Mouse (Mus musculus): ENCODE measurements around the gene Il16. TPM values are rescaled to one million over a fixed set of nuclear protein-coding genes. Genes with fewer than 3 reads are reported as not detected.

The Il16 gene
- polyA plus RNA-seq, 1 experiment from 2014 or later, result 1.5 TPM

- no peak overlapping the region for H3K27ac ChIP-seq
- H3K4me1 ChIP-seq, result 0 out of 2 replicates have a peak, but pooled peaks cover 8% of the 10 kb centered on the region
- WGBS, result 68% methylated on average over 6 of the region's 6 CpGs
- ATAC-seq (ENCODE audit: low FRiP score, low read depth), result no peak
- 0 out of 2 replicates have a peak overlapping the region, but pooled peaks have one; percentile 7 for H3K4me3 ChIP-seq
- H3K4me2 ChIP-seq (replicated peaks), result peak overlapping the region; percentile 66
- H3K9ac ChIP-seq, result no peak overlapping the region
- no peaks in the 10 kb centered on the region for H3K36me3 ChIP-seq
- H3K27me3 ChIP-seq (replicated peaks), result no peaks in the 10 kb centered on the region
- H3K9me3 ChIP-seq, result no peaks in the 10 kb centered on the region
These were observed 112.8 kb downstream of the Il16 start for GRCm38 (mm10) chr7:83632682-83633120.

GRCm38 (mm10) chr7:83631828-83632681 is 113.5 kb downstream of the Il16 start, which contains the start of gene Stard5:
Gene Stard5, plus strand, starts transcription at chr7:83631959.
- Histone ChIP-seq H3K27me3 (replicated peaks) (no peaks in the 10 kb centered on the region), H3K4me3 (peak within 1 kb of the TSS; percentile 51), H3K9me3 (no peaks in the 10 kb centered on the region), H3K36me3 (no peaks in the 10 kb centered on the region), H3K4me1 (0 out of 2 replicates have a peak, but pooled peaks cover 8% of the 10 kb centered on the region), H3K27ac (no peak within 1 kb of the TSS), H3K4me2 (replicated peaks) (peak within 1 kb of the TSS; percentile 66), H3K9ac (peak within 1 kb of the TSS; percentile 47)
- ATAC-seq (ENCODE audit: low FRiP score, low read depth), result peak; percentile 98
- 1% methylated on average over 35 of the region's 35 CpGs for WGBS

GRCm38 (mm10) chr7:83631073-83631827 is 114.3 kb downstream of the Il16 start:
- H3K27ac ChIP-seq, result no peak overlapping the region

GRCm38 (mm10) chr7:83627369-83627768 is 118.2 kb downstream of the Il16 start:
- WGBS, result 92% methylated on average over 4 of the region's 4 CpGs
- ATAC-seq (ENCODE audit: low FRiP score, low read depth), result no peak
- Histone ChIP-seq H3K27me3 (replicated peaks) (no peaks in the 10 kb centered on the region), H3K27ac (no peak overlapping the region), H3K9me3 (no peaks in the 10 kb centered on the region), H3K4me3 (no peak overlapping the region), H3K4me2 (replicated peaks) (no peak overlapping the region), H3K9ac (no peak overlapping the region), H3K36me3 (no peaks in the 10 kb centered on the region), H3K4me1 (0 out of 2 replicates have a peak, but pooled peaks cover 8% of the 10 kb centered on the region)

More at GRCm38 (mm10) chr7:83631073-83631827, 114.3 kb downstream of the Il16 start:
- Histone ChIP-seq H3K4me3 (peak overlapping the region; percentile 51), H3K4me1 (0 out of 2 replicates have a peak, but pooled peaks cover 8% of the 10 kb centered on the region), H3K9me3 (no peaks in the 10 kb centered on the region), H3K27me3 (replicated peaks) (no peaks in the 10 kb centered on the region), H3K9ac (peak overlapping the region; percentile 47), H3K4me2 (replicated peaks) (peak overlapping the region; percentile 66), H3K36me3 (no peaks in the 10 kb centered on the region)
- ATAC-seq (ENCODE audit: low FRiP score, low read depth), result no peak; the same call in 1 of the 2 replicates
- WGBS, result 18% methylated on average over 11 of the region's 11 CpGs

GRCm38 (mm10) chr7:83626557-83627257 is 118.8 kb downstream of the Il16 start:
- H3K9ac ChIP-seq, result no peak overlapping the region
- no peak for ATAC-seq (ENCODE audit: low FRiP score, low read depth)
- H3K9me3 ChIP-seq, result no peaks in the 10 kb centered on the region
- H3K27ac ChIP-seq, result no peak overlapping the region
- WGBS, result 82% methylated on average over 8 of the region's 8 CpGs
- no peaks in the 10 kb centered on the region for H3K36me3 ChIP-seq
- no peaks in the 10 kb centered on the region for H3K27me3 ChIP-seq (replicated peaks)
- H3K4me3 ChIP-seq, result no peak overlapping the region
- no peak overlapping the region for H3K4me2 ChIP-seq (replicated peaks)
- H3K4me1 ChIP-seq, result 0 out of 2 replicates have a peak, but pooled peaks cover 8% of the 10 kb centered on the region

GRCm38 (mm10) chr7:83624065-83624464 is 121.5 kb downstream of the Il16 start:
- WGBS, result 84% methylated on average over 1 of the region's 1 CpGs
- no peak for ATAC-seq (ENCODE audit: low FRiP score, low read depth)
- no peak overlapping the region for H3K9ac ChIP-seq
- H3K27ac ChIP-seq, result no peak overlapping the region
- H3K9me3 ChIP-seq, result no peaks in the 10 kb centered on the region
- no peaks in the 10 kb centered on the region for H3K4me1 ChIP-seq
- H3K36me3 ChIP-seq, result no peaks in the 10 kb centered on the region
- H3K4me3 ChIP-seq, result no peak overlapping the region
- H3K27me3 ChIP-seq (replicated peaks), result no peaks in the 10 kb centered on the region
- no peak overlapping the region for H3K4me2 ChIP-seq (replicated peaks)

GRCm38 (mm10) chr7:83622582-83622981 is 122.9 kb downstream of the Il16 start:
- 92% methylated on average over 6 of the region's 6 CpGs for WGBS
- H3K36me3 ChIP-seq, result no peaks in the 10 kb centered on the region
- no peak overlapping the region for H3K9ac ChIP-seq
- H3K4me2 ChIP-seq (replicated peaks), result no peak overlapping the region
- no peak for ATAC-seq (ENCODE audit: low FRiP score, low read depth)
- H3K9me3 ChIP-seq, result no peaks in the 10 kb centered on the region
- no peak overlapping the region for H3K27ac ChIP-seq
- H3K27me3 ChIP-seq (replicated peaks), result no peaks in the 10 kb centered on the region
- H3K4me3 ChIP-seq, result no peak overlapping the region
- H3K4me1 ChIP-seq, result 0 out of 2 replicates have a peak, but pooled peaks cover 2% of the 10 kb centered on the region

DNA sequence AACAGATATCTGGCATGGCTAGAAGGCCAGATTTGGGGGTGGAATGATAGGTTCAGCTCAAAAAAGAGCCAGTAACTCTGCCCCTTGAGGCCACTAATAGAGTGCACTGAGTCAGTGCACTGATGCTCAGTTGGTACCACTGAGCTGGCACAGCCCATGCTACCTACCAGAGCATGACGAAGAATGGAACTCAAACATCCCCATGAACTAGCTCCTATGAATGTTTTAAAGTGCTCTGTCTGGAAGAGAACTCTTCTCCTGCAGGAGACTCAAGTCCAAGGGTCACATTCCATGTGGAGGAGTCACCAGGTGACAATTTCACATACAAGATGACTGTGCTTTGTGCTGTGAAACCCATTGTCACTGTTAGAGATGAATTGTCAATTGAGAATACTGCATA is 126.8 kb downstream of the Il16 start:
- H3K4me1 ChIP-seq, result 0 out of 2 replicates have a peak, but pooled peaks cover 5% of the 10 kb centered on the region
- H3K27ac ChIP-seq, result no peak overlapping the region
- no peaks in the 10 kb centered on the region for H3K27me3 ChIP-seq (replicated peaks)
- no peak overlapping the region for H3K9ac ChIP-seq
- ATAC-seq (ENCODE audit: low FRiP score, low read depth), result no peak
- no peaks in the 10 kb centered on the region for H3K9me3 ChIP-seq
- 78% methylated on average over 1 of the region's 1 CpGs for WGBS
- H3K4me3 ChIP-seq, result no peak overlapping the region
- no peaks in the 10 kb centered on the region for H3K36me3 ChIP-seq
- no peak overlapping the region for H3K4me2 ChIP-seq (replicated peaks)

DNA sequence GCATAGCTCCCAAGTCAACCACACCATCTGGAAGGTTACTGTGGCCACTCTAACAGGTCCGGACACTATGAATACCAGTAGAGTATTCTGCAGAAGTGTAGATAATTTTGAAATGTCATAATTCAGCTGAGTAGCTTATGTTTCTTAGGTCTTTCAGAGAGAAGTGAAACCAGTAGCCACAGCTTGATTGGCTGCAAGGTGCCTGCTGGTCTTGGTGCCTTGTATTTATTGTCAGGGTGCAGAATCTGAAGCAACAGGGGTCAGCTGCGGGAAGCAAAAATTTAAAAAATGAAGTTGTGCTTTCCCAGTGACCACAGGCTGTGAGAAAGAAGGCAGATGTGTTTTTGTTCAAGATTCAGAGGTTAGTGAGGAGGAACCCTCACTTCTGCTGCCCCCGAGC is 129.3 kb downstream of the Il16 start:
- Histone ChIP-seq H3K36me3 (no peaks in the 10 kb centered on the region), H3K4me2 (replicated peaks) (no peak overlapping the region), H3K9me3 (no peaks in the 10 kb centered on the region), H3K9ac (no peak overlapping the region), H3K4me3 (no peak overlapping the region), H3K4me1 (0 out of 2 replicates have a peak, but pooled peaks cover 5% of the 10 kb centered on the region), H3K27me3 (replicated peaks) (no peaks in the 10 kb centered on the region), H3K27ac (no peak overlapping the region)
- no peak for ATAC-seq (ENCODE audit: low FRiP score, low read depth)
- WGBS, result 89% methylated on average over 3 of the region's 3 CpGs

GRCm38 (mm10) chr7:83615815-83616214 is 129.7 kb downstream of the Il16 start:
- ATAC-seq (ENCODE audit: low FRiP score, low read depth), result no peak

DNA sequence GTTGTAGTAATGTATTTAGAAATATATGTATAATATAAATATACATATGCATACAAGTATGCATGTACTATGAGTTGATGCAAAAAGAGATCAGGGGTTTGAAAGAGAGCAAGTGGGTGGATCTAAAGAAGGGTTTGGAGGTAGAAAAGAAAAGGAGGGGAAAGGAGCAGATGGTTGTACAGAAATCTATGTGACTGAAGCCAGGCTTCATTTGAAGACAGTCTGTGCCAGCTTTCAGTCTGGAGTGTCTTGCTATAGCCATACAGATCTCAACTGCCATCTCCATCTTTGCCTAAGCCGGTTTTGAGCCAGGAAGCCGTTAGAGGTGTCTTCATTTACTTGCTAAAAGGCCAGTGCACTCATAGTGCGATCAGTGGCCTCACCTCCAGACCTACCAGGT is 130.3 kb downstream of the Il16 start:
- H3K27me3 ChIP-seq (replicated peaks), result no peaks in the 10 kb centered on the region
- no peaks in the 10 kb centered on the region for H3K36me3 ChIP-seq
- WGBS, result 93% methylated on average over 3 of the region's 3 CpGs
- no peak overlapping the region for H3K27ac ChIP-seq
- 0 out of 2 replicates have a peak, but pooled peaks cover 5% of the 10 kb centered on the region for H3K4me1 ChIP-seq
- no peak overlapping the region for H3K4me2 ChIP-seq (replicated peaks)
- no peak for ATAC-seq (ENCODE audit: low FRiP score, low read depth)
- no peaks in the 10 kb centered on the region for H3K9me3 ChIP-seq
- no peak overlapping the region for H3K4me3 ChIP-seq
- no peak overlapping the region for H3K9ac ChIP-seq

More at GRCm38 (mm10) chr7:83615815-83616214, 129.7 kb downstream of the Il16 start:
- Histone ChIP-seq H3K27me3 (replicated peaks) (no peaks in the 10 kb centered on the region), H3K9ac (no peak overlapping the region), H3K4me3 (no peak overlapping the region), H3K27ac (no peak overlapping the region), H3K4me2 (replicated peaks) (no peak overlapping the region), H3K36me3 (no peaks in the 10 kb centered on the region), H3K9me3 (no peaks in the 10 kb centered on the region), H3K4me1 (0 out of 2 replicates have a peak, but pooled peaks cover 5% of the 10 kb centered on the region)
- 83% methylated on average over 8 of the region's 8 CpGs for WGBS
